Mouse (Mus musculus): Measurements from ENCODE around the gene Ugt1a7c. TPM values are rescaled to one million over a fixed set of nuclear protein-coding genes. Genes with fewer than 3 reads are reported as not detected.

The Ugt1a7c gene
- polyA plus RNA-seq, 1 experiment = 1.1 TPM

DNA sequence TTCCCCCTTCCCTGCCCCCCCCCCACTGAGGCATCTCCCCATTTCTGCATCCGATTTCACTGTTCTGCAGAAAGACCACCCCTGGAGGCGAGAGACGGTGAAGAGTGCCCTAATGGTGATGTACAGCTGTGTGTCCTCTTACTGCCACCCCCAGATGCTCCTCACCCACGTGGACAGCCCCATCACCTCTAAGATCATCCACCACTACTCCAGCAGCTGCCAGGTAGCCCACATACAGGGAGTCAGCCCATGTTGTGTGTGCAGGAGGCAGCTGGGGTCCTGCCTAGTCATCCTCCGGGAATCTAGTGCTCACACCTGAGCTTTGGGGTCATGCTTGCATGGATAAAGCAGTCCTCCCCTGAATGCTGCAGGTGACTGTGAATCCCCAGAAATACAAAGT lies 149.0 kb downstream of the Ugt1a7c start:
- no peaks in the 10 kb centered on the region for H3K36me3 ChIP-seq (ENCODE audit: control insufficient read depth, insufficient read depth, low read length)
- no peaks in the 10 kb centered on the region for H3K27me3 ChIP-seq (ENCODE audit: control insufficient read depth, insufficient read depth, low read length)
- no peak overlapping the region for H3K27ac ChIP-seq (ENCODE audit: control insufficient read depth, insufficient read depth, low read length)
- TF ChIP-seq CTCF (IDR thresholded peaks at IDR 0.05; ENCODE audit: borderline replicate concordance, control insufficient read depth, extremely low read depth, insufficient read depth, low read length, poor library complexity) = no peak
- TF ChIP-seq POLR2A (IDR thresholded peaks at IDR 0.05; ENCODE audit: control insufficient read depth, extremely low read depth, insufficient read depth, low read length, poor library complexity) = no peak
- no peak for DNase-seq
- 70% methylated on average over 5 of the region's 5 CpGs for WGBS
- H3K4me3 ChIP-seq (ENCODE audit: control insufficient read depth, insufficient read depth, low read length) = no peak overlapping the region
- no peaks in the 10 kb centered on the region for H3K4me1 ChIP-seq (replicated peaks; ENCODE audit: control insufficient read depth, insufficient read depth, low read length)

- H3K4me1 ChIP-seq (replicated peaks; ENCODE audit: control insufficient read depth, insufficient read depth, low read length) = no peaks in the 10 kb centered on the region
- WGBS = 81% methylated on average over 6 of the region's 6 CpGs
- no peaks in the 10 kb centered on the region for H3K27me3 ChIP-seq (ENCODE audit: control insufficient read depth, insufficient read depth, low read length)
- no peak for DNase-seq
- H3K27ac ChIP-seq (ENCODE audit: control insufficient read depth, insufficient read depth, low read length) = no peak overlapping the region
- no peaks in the 10 kb centered on the region for H3K36me3 ChIP-seq (ENCODE audit: control insufficient read depth, insufficient read depth, low read length)
- H3K4me3 ChIP-seq (ENCODE audit: control insufficient read depth, insufficient read depth, low read length) = no peak overlapping the region
- no peak for TF ChIP-seq CTCF (IDR thresholded peaks at IDR 0.05; ENCODE audit: borderline replicate concordance, control insufficient read depth, extremely low read depth, insufficient read depth, low read length, poor library complexity)
- no peak for TF ChIP-seq POLR2A (IDR thresholded peaks at IDR 0.05; ENCODE audit: control insufficient read depth, extremely low read depth, insufficient read depth, low read length, poor library complexity)
Measured at GRCm38 (mm10) chr1:88245881-88246280, 151.0 kb downstream of the Ugt1a7c start.

GRCm38 (mm10) chr1:88246386-88246785 lies 151.5 kb downstream of the Ugt1a7c start:
- Histone ChIP-seq H3K4me1 (replicated peaks; ENCODE audit: control insufficient read depth, insufficient read depth, low read length) (no peaks in the 10 kb centered on the region), H3K36me3 (ENCODE audit: control insufficient read depth, insufficient read depth, low read length) (no peaks in the 10 kb centered on the region), H3K27me3 (ENCODE audit: control insufficient read depth, insufficient read depth, low read length) (no peaks in the 10 kb centered on the region), H3K27ac (ENCODE audit: control insufficient read depth, insufficient read depth, low read length) (no peak overlapping the region), H3K4me3 (ENCODE audit: control insufficient read depth, insufficient read depth, low read length) (no peak overlapping the region)
- TF ChIP-seq POLR2A (IDR thresholded peaks at IDR 0.05; ENCODE audit: control insufficient read depth, extremely low read depth, insufficient read depth, low read length, poor library complexity) (no peak), CTCF (IDR thresholded peaks at IDR 0.05; ENCODE audit: borderline replicate concordance, control insufficient read depth, extremely low read depth, insufficient read depth, low read length, poor library complexity) (no peak)
- WGBS = 54% methylated on average over 6 of the region's 6 CpGs
- DNase-seq = no peak

GRCm38 (mm10) chr1:88247660-88248059 lies 152.8 kb downstream of the Ugt1a7c start:
- no peak for TF ChIP-seq CTCF (IDR thresholded peaks at IDR 0.05; ENCODE audit: borderline replicate concordance, control insufficient read depth, extremely low read depth, insufficient read depth, low read length, poor library complexity)
- no peak for TF ChIP-seq POLR2A (IDR thresholded peaks at IDR 0.05; ENCODE audit: control insufficient read depth, extremely low read depth, insufficient read depth, low read length, poor library complexity)
- DNase-seq = no peak
- H3K27ac ChIP-seq (ENCODE audit: control insufficient read depth, insufficient read depth, low read length) = no peak overlapping the region
- no peaks in the 10 kb centered on the region for H3K27me3 ChIP-seq (ENCODE audit: control insufficient read depth, insufficient read depth, low read length)
- WGBS = 52% methylated on average over 2 of the region's 2 CpGs
- no peaks in the 10 kb centered on the region for H3K36me3 ChIP-seq (ENCODE audit: control insufficient read depth, insufficient read depth, low read length)
- no peak overlapping the region for H3K4me3 ChIP-seq (ENCODE audit: control insufficient read depth, insufficient read depth, low read length)
- no peaks in the 10 kb centered on the region for H3K4me1 ChIP-seq (replicated peaks; ENCODE audit: control insufficient read depth, insufficient read depth, low read length)

DNA sequence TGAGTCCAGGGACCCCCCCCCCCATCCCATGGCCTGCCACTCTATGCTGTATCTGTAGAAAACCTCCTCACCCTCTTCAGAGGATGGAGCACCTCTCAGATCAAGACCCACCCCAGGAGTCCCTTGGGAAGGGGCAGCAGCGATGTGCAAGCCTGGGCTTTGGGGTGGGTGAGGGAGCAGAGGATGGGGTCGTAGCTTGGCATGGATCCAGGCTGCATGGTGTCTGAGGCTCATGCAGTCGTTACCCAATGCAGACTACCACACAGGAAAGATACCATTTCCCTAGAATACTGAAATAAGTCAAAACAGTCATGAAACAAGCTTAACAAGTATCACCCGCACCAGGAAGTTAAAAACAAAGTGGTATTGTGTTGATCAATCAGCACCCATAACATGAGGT lies 153.8 kb downstream of the Ugt1a7c start:
- H3K4me1 ChIP-seq (replicated peaks; ENCODE audit: control insufficient read depth, insufficient read depth, low read length) = no peaks in the 10 kb centered on the region
- no peak overlapping the region for H3K27ac ChIP-seq (ENCODE audit: control insufficient read depth, insufficient read depth, low read length)
- 58% methylated on average over 4 of the region's 4 CpGs for WGBS
- H3K36me3 ChIP-seq (ENCODE audit: control insufficient read depth, insufficient read depth, low read length) = no peaks in the 10 kb centered on the region
- H3K4me3 ChIP-seq (ENCODE audit: control insufficient read depth, insufficient read depth, low read length) = no peak overlapping the region
- TF ChIP-seq POLR2A (IDR thresholded peaks at IDR 0.05; ENCODE audit: control insufficient read depth, extremely low read depth, insufficient read depth, low read length, poor library complexity) (no peak), CTCF (IDR thresholded peaks at IDR 0.05; ENCODE audit: borderline replicate concordance, control insufficient read depth, extremely low read depth, insufficient read depth, low read length, poor library complexity) (no peak)
- no peaks in the 10 kb centered on the region for H3K27me3 ChIP-seq (ENCODE audit: control insufficient read depth, insufficient read depth, low read length)
- DNase-seq = no peak

DNA sequence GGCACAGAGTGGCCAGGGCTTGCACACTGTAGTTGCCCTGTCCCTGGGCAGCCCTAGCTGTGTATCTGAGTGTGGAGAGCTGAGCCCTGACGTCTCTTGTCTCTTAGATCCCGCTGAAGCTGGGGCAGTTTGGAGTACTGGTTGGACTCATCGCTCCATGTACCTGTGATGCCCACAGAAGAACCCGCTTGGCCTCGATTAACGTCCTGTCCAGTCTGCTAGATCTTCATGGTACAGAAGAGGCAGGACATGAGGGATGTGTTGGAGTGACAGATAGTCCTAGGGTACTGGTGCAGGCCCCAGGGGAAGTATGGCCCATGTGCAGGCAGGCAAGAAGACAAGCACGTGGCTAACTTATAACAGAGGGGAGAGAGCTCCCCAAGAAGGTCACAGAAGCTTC lies 154.7 kb downstream of the Ugt1a7c start:
- H3K4me3 ChIP-seq (ENCODE audit: control insufficient read depth, insufficient read depth, low read length) = no peak overlapping the region
- H3K27ac ChIP-seq (ENCODE audit: control insufficient read depth, insufficient read depth, low read length) = no peak overlapping the region
- WGBS = 83% methylated on average over 7 of the region's 7 CpGs
- no peaks in the 10 kb centered on the region for H3K27me3 ChIP-seq (ENCODE audit: control insufficient read depth, insufficient read depth, low read length)
- no peak for DNase-seq
- H3K4me1 ChIP-seq (replicated peaks; ENCODE audit: control insufficient read depth, insufficient read depth, low read length) = no peaks in the 10 kb centered on the region
- no peak for TF ChIP-seq CTCF (IDR thresholded peaks at IDR 0.05; ENCODE audit: borderline replicate concordance, control insufficient read depth, extremely low read depth, insufficient read depth, low read length, poor library complexity)
- no peaks in the 10 kb centered on the region for H3K36me3 ChIP-seq (ENCODE audit: control insufficient read depth, insufficient read depth, low read length)

GRCm38 (mm10) chr1:88250023-88250422 lies 155.2 kb downstream of the Ugt1a7c start:
- DNase-seq = no peak
- no peaks in the 10 kb centered on the region for H3K4me1 ChIP-seq (replicated peaks; ENCODE audit: control insufficient read depth, insufficient read depth, low read length)
- H3K27ac ChIP-seq (ENCODE audit: control insufficient read depth, insufficient read depth, low read length) = no peak overlapping the region
- TF ChIP-seq POLR2A (IDR thresholded peaks at IDR 0.05; ENCODE audit: control insufficient read depth, extremely low read depth, insufficient read depth, low read length, poor library complexity) (no peak), CTCF (IDR thresholded peaks at IDR 0.05; ENCODE audit: borderline replicate concordance, control insufficient read depth, extremely low read depth, insufficient read depth, low read length, poor library complexity) (no peak)
- WGBS = 89% methylated on average over 5 of the region's 5 CpGs
- no peaks in the 10 kb centered on the region for H3K36me3 ChIP-seq (ENCODE audit: control insufficient read depth, insufficient read depth, low read length)
- no peak overlapping the region for H3K4me3 ChIP-seq (ENCODE audit: control insufficient read depth, insufficient read depth, low read length)
- H3K27me3 ChIP-seq (ENCODE audit: control insufficient read depth, insufficient read depth, low read length) = no peaks in the 10 kb centered on the region

Measured in thymus, adult 2 months (tissue).